Mouse (Mus musculus) lung, postnatal 25 days (tissue): ENCODE measurements at regions not wholly inside any gene's neighbourhood (a gene's known extent, or its start where the extent isn't known, plus 50 kb on each side); places are given as distances from the start of the nearest gene placed in this dataset.
"Not testable (repeated sequence)": the region's sequence is repeated elsewhere in the genome, so short reads cannot be mapped to it uniquely, and the experiment has no call there.

Experiments used
- DNase-seq: peaks from one replicate; pipeline ENCODE4 v3.0.0; 2022; ENCODE audit warnings: low spot score

DNA sequence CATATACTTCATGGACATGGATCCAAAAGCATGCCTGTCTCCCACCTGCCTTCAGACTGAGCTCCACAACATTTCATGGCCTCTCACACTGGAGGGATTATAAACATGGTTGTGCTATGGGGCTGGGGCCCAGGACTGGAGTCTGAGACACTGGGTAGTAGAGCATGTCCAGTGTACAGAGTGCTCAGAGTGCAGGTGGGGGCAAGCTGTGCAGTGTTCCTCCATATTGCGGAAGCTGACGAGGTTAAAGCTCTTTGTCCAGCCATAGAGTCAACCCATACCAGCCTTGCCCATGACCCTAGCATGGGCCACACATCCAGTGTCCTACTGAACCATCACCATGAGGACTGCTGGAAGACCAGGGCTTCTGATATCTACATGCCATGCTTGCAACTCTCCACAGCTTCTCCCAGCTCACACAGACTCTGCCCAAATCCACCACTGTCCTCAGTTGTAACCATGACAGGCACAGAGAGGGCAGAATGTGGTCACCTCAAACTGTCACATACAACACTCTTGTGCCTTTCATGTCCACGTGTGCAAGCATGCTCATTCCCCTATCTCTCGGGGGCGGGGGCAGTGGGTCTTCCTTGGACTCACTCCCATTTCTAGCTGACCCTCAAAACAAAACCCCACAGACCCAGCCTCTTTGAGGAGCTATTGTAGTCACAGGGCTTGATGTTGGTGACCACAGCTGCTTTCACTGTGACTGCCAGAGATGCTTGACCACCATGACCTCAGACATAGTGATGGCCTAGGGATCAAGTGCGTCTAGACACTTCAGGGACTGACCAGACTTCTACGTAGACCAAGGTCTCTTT is 55.9 kb downstream of the Tmem121 start:
- DNase-seq = no peak

DNA sequence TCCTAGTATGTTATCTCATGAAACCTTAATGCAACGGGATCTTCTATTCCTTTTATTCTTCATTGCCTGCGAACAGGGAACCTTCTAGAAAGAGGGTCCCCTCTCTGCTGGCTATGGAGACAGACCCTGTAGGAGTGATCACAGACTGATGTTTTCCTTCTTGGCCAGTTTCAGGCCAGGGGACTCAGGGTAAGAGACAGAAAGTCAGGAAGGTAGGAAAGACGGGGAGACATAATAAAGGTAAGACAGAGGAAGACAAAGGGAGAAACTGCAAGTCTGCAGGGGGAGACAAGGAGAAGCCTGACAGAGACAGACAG is 56.4 kb downstream of the Tmem121 start:
- no peak for DNase-seq

DNA sequence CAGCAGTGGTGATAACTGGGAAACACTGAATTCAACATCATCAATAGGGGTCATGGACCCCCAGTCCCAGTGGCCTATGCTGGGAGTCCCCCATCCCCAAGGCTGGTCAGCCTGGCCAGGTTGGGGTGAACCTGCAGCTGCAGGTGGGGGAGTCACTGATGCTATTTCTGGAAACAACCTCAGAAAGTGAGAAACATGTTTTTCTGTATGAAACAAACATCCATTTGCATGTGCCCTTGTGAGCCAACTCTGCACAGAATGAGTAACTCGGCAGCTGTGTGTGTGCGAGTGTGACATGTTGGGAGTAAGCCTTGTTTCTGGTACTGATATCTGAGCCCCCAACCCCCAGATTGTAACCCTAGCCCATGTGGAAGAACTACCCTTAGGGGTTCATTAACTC is 59.0 kb downstream of the Tmem121 start:
- peak; percentile 16 for DNase-seq

GRCm38 (mm10) chr12:113253446-113254424 is 68.0 kb downstream of the Tmem121 start:
- not testable (repeated sequence) for DNase-seq

GRCm38 (mm10) chr12:113255331-113255730 is 69.6 kb downstream of the Tmem121 start:
- no peak for DNase-seq

- DNase-seq = no peak
Observed at GRCm38 (mm10) chr12:113256628-113257027, 70.9 kb downstream of the Tmem121 start.

DNA sequence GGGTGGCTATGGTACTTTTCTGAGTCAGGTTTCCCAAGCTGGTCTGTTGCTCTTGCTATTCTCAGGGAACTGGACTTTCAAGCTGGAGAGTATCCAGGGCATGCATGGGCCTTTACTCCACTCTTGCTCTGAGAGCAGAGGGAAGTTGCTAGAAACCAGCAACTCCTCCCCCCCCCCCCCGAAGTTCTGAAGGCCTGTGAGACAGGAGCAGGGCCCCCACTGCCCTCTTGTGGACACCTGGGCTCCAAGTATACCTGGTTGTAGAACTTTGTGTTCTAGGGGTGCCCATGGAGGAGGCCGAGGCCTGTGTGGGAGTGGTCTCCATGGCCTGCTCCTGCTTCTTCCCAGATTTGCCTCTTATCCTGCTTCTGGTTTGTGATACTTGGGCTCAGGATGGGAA is 71.5 kb downstream of the Tmem121 start:
- DNase-seq = peak; percentile 7

- no peak for DNase-seq
Observed at GRCm38 (mm10) chr12:113259476-113259875, 73.7 kb downstream of the Tmem121 start.

- DNase-seq = no peak
Observed at GRCm38 (mm10) chr12:113260304-113260703, 74.6 kb downstream of the Tmem121 start.

GRCm38 (mm10) chr12:113275934-113276333 is 90.2 kb downstream of the Tmem121 start:
- DNase-seq = no peak

GRCm38 (mm10) chr12:113276355-113276942 is 90.7 kb downstream of the Tmem121 start:
- no peak for DNase-seq

DNA sequence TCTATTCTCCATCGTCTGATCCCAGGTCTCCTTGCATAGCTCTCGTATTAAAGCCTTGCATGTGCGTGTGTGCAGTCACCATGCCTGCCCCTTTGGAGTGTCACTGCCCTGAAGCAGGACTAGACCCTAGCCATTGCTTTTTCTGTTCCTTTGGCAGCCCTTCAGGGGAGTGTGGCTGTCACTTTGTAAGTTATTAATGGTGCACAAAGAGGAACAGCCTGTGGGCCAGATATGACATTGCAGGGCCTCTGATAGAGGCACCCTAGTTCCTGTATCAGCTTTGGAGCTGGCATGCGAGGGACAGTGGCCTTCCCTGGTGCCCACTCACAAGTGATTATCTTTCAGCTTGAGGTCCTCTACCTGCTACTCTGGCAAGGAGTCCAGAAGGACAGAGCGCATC is 92.0 kb downstream of the Tmem121 start:
- DNase-seq = no peak

DNA sequence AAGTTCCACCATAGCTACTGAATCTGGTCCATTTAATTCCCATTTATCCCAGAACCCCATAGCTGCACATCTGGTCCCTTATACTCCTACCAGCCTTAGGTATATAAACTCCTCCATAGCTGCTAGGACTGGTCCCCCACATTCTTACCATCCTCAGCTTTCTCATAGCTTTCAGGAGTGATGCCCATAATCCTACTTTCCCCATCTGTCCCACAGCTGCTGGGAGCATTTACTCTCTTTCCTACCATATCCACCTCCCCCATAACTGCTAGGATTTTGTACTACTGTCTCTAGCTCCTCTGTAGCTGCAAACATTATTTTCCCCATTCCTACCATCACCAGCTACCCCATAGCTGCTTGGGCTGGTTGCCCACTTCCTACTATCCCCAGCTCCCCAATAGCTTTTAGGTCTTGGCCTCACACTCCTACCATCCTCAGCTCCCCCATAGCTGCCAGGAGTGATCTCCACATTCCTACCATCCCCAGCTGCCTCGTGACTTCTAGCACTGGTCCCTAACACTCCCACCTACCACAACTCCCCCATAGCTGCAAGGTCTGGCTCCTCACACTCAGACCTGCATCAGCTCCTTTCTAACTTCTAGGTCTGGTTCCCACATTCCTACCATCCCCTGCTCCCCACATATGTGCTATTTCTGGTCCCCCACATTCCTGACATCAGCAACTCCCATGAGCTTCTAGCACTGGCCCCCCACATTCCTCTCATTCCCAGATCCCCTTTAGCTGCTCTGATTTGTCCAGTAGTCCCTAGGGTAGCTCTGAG is 106.5 kb downstream of the Tmem121 start:
- DNase-seq = no peak

DNA sequence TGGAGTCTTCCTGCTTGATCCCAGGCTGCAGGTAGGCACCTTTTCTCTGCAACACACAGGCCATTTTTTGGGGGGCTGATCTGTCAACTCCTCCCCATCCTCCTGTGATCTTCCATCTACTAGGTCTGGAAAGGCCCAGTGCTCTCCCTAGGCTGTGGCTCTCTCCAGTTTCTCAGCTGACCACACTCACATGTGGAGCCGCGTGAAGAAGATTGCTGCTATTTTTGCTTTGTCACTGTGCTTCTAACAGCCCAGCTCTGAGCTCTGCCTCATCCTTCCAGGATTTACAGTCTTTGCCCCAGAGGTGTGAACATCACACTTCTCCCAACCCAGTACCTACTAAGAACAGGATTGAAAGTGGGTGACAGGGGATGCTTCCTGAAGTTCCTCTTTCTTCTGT is 110.2 kb downstream of the Tmem121 start:
- DNase-seq = no peak

GRCm38 (mm10) chr12:113305973-113306372 is 120.2 kb downstream of the Tmem121 start:
- no peak for DNase-seq

- DNase-seq = no peak
Observed at GRCm38 (mm10) chr12:113313319-113313718, 127.6 kb downstream of the Tmem121 start.

DNA sequence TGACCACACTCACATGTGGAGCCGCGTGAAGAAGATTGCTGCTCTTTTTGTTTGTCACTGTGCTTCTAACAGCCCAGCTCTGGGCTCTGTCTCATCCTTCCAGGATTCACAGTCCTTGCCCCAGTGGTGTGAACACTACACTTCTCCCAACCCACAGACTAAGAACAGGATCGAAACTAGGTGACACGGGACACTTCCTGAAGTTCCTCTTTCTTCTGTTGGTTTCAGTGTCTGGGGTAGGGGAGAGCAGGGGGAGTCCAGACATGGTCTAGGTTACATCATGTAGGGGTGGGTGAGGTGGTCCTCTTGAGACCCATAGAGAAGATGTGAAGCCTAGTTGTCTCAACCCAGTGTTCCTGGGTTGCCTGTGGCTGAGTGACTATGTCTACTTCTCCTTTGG is 128.9 kb downstream of the Tmem121 start:
- DNase-seq = no peak

GRCm38 (mm10) chr12:113321086-113321485 is 135.4 kb downstream of the Tmem121 start:
- DNase-seq = no peak

DNA sequence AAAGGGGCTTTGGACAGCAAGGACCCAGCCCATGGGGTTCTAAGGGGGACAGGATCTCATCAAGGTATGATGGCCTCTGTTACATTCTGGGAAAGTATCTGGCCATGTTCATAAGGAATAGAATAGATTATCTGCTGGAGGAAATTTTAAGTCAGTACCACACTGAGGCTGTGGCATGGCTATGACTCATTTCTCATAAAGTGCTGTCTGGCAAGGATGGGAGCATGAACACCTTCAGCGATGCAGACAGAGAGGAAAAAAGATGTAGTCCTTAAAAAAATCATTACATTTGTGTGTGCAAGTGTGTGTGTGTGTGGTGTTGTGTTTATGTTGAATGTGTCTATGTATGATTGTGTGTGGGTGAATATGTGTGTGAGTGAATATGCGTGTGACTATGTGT is 136.4 kb downstream of the Tmem121 start:
- DNase-seq = no peak

GRCm38 (mm10) chr12:113327851-113328250 is 142.1 kb downstream of the Tmem121 start:
- DNase-seq = no peak

DNA sequence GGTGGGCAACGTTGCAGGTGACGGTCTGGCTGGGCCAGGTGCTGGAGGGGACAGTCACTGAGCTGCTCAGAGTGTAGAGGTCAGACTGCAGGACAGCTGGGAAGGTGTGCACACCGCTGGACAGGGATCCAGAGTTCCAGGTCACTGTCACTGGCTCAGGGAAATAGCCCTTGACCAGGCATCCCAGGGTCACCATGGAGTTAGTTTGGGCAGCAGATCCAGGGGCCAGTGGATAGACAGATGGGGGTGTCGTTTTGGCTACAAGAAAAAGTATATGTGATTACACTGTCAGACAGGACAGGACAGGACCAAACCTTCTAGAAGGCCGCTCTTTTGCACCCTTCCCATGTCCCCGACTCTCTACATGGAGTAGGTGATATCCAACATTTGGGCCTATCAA is 144.5 kb downstream of the Tmem121 start:
- DNase-seq = no peak

DNA sequence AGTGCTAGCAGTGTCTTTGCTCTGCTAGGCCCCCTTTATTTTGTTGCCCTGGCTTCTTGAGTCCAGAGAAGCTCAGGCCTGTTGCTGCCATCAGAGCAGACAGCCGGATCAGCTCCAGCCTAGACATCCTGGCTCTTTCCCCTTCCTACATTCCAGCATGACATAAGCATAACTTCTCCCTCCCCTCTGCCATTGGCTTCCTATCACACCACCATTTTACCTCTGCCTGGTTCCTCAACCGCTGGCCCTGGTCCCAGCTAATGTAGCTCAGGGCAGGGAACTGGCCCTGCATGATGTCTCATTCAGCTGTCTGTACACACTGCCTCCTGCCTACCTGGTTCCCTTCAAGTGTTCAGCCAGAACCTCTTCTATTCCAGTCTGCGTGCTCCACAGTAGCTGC is 146.5 kb downstream of the Tmem121 start:
- DNase-seq = no peak
